Mouse (Mus musculus): ENCODE measurements at regions not wholly inside any gene's neighbourhood (a gene's known extent, or its start where the extent isn't known, plus 50 kb on each side); places are given as distances from the start of the nearest gene placed in this dataset.

DNA sequence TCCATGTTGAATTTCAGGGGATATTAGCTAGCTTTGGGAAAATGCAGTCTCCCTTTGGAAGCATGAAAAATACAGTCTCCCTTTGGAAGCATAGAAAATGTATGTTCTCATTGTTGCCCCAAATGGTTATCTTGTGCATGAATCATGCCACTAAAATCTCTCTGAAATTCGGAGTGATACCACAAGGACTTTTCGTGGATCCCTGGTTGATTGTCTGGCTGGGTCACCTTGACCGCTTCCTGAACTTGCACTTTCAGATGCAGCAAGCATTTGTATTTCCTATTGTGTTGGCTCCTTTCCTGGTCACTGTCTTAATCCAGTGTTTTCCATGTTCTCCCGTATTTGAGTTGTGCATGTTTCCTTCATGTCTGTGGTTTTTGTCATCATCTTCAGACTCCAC is 986.6 kb downstream of the Ttll7 start:
- TF ChIP-seq POLR2A (IDR thresholded peaks at IDR 0.05; ENCODE audit: borderline replicate concordance, extremely low read depth, insufficient read depth, insufficient read length, poor library complexity, severe bottlenecking) (no peak), CTCF (IDR thresholded peaks at IDR 0.05; ENCODE audit: borderline replicate concordance, extremely low read depth, insufficient read depth, insufficient read length) (no peak)
